17 mouse cellular contexts compared by ENCODE assay signal in genomic region chr3:98613540-98613939, GRCm38 (mm10). TPM values are rescaled to one million over a fixed set of nuclear protein-coding genes. Genes with fewer than 3 reads are reported as not detected.
"Had no signal": no experiment of that assay in that cellular context is flagged by ENCODE, and none has a peak within 500 bp of the region (broad histone marks: within the 10 kb centered on the region; RNA-seq: fewer than 3 reads in every experiment).

No protein-coding gene starts in this region.

RNA-seq across cellular contexts. Expression of gene Hsd3b5, which starts 16.5 kb away (rescaled TPM):
- polyA plus RNA-seq: lung, adult 2 months; lung, embryonic 15.5 days; lung, postnatal 0 days; macrophage; midbrain, embryonic 10.5 days; midbrain, embryonic 12.5 days; midbrain, embryonic 14.5 days; midbrain, embryonic 16.5 days; myocyte; neural tube, embryonic 11.5 days; neural tube, embryonic 15.5 days; spleen, adult 2 months; stomach, embryonic 15.5 days; stomach, postnatal 0 days; testis, adult 2 months; thymus, adult 2 months; urinary bladder, adult 2 months had no signal

RNA-seq across cellular contexts. Expression of gene Gm10681, which starts 24.9 kb away (rescaled TPM):
- polyA plus RNA-seq: lung, adult 2 months; lung, postnatal 0 days; macrophage; midbrain, embryonic 10.5 days; midbrain, embryonic 12.5 days; midbrain, embryonic 14.5 days; midbrain, embryonic 16.5 days; myocyte; neural tube, embryonic 11.5 days; spleen, adult 2 months; stomach, embryonic 15.5 days; stomach, postnatal 0 days; urinary bladder, adult 2 months had no signal
